Mouse (Mus musculus): ENCODE results near the gene Ten1.

Ten1 gene

DNA sequence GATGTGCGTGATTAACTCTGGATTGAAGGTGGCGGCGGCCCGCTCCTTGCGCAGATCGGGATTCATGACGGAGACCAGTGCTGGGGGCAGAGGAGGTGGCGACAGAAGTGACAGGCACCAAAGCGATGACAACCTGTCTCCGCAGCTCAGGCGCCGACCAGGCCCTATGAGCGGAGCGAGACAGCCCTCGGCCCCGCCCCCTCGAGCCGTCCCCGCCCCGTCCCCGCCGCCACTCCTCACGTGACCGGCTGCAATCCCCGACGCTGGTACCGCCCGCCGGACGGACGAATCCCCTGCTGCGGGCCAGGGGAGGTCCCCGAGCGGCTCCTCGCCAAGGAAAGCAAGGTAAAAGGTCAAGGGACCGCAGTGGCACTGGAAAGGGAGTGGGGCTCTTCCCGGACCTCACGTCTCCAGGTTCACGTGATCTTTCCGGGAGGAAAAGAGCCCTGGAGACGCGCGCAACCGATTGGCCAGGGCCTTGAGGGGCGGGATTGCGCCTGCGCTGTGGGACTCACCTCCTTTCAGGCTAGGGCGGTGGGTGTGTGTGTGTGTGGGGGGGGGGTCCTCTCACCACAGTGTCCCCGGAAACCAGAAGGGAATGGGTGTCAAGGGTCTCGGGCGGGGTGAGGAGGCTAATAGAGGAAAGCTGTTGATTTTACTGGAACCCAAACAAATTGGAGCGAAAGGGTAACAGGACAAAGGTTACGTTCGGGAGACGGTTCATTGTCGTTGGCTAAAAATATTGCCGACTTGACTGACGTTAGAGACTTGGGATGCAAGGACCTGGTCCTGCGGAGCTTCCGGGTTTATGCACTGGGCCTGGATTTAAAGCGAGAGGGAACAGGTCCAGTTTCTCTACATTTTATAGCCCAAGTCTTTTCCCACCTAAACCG lies at the start of gene Ten1, which contains the start of gene Acox1:
TSS of gene Ten1 (plus strand) at position 217 of the 893 bp plus-strand sequence.
TSS of gene Acox1 (minus strand) at position 407 of the 893 bp plus-strand sequence.
- peak; percentile 98 for DNase-seq

DNA sequence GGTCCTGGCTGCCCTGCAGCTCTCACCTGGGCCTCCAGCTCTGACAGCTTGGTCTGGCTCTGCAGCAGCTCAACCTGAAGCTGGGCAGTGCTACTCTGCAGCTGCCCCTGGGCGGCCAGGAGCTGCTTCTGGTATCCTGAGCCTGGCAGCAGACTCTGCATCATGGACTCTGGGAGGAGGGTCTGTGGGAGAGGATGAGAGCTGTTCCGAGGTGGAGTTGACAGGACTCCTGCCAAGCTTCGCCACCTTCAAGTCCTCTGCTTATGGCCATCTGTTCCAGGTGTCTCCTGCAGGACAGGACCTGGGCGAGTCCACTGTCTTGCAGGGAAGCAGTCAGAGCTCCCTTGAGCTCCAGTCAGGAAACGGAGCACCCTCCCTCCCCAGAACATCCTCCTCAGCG lies 49.3 kb upstream of the Ten1 start:
- DNase-seq, result peak; percentile 56 to 60

DNA sequence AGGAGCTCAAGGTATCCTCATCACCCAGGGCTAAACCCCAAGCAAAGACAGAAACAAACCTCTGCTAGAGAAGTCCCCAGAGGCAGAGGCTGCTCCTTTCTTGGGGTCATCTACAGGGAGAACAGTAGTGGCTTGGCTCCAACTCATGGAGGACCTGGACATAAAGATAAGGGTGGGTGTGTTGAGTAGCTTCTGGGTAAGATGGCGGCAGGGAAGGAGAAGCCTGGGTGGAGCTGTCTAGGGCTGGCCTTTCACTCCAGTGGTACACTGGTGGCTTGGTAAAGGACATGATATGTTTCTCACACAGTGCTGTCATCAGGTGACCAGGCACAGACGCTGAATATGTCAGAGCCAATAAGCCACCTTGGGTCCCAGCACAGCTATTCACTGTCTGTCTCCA lies 47.7 kb upstream of the Ten1 start:
- no peak for DNase-seq

GRCm38 (mm10) chr11:116161312-116161711 lies 37.3 kb upstream of the Ten1 start:
- DNase-seq, result no peak

- peak in 1 of 2 experiments; percentile 51 for DNase-seq
Measured at GRCm38 (mm10) chr11:116162146-116162545, 36.5 kb upstream of the Ten1 start.

GRCm38 (mm10) chr11:116163002-116163401 lies 35.7 kb upstream of the Ten1 start:
- DNase-seq, result no peak

- no peak for DNase-seq
Measured at GRCm38 (mm10) chr11:116167232-116167631, 31.4 kb upstream of the Ten1 start.

DNA sequence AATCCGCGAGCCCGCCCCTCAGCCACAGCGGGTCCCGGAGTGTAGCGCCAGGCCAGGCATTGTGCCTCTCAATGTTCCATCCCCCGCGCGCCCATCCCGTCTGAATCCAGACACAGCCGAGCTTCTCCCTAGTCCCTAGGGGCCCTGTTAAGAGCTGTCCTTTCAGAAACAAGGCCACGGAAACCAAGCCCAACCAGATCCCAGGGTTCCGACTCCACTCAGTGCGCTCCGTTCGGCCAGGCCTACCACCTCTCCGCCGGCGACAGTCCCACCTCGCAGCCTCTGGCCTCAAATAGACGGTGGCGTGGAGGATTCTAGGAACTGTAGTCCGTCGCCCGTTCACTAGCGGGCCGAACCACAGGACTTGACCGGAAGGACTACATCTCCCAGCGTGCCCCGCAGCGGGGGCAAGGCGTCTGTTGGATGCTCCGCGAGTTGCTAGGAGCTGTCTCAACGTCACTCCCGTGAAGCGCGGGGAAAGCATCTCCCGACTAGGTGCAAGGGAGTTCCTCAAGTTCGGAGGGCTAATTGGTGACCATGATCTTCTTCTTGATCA lies 30.7 kb upstream of the Ten1 start, which contains the start of gene Fbf1:
TSS of gene Fbf1 (minus strand) at position 283 of the 556 bp plus-strand sequence.
- peak; percentile 98 for DNase-seq

DNA sequence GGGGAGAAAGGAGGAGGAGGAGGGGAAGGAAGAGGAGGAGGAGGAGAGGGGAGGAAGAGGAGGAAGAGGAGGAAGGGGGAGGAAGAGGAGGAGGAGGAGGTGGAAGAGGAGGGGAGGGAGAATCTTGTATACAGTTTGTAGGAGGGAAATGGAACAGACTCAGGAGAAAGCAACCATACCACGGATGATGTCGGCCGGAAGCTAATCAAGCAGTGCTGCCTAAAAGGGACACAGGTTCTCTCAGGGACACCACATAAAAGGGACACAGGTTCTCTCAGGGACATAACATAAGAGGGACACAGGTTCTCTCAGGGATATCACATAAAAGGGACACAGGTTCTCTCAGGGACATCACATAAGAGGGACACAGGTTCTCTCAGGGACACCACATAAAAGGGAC lies 29.4 kb upstream of the Ten1 start:
- DNase-seq, result no peak

GRCm38 (mm10) chr11:116170003-116170800 lies 28.5 kb upstream of the Ten1 start:
- no peak for DNase-seq

DNA sequence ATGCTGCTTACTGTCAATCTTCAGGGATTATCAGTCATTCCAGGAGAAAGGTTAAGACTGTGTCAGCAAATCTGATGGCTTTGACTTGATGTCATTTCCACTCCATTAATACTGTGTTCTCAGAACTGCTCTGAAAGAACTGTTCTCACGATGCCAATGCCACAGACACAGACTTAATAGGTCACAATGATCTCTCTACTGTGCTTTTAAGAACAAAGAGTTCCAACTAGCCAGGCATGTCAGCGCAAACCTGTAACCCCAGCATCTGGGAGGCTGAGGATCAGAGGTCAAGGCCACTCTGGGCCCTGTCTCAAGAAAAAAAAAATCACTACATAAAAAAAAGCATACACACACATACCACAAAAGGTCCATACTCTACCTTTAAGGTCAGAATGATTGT lies 26.7 kb upstream of the Ten1 start:
- no peak for DNase-seq

DNA sequence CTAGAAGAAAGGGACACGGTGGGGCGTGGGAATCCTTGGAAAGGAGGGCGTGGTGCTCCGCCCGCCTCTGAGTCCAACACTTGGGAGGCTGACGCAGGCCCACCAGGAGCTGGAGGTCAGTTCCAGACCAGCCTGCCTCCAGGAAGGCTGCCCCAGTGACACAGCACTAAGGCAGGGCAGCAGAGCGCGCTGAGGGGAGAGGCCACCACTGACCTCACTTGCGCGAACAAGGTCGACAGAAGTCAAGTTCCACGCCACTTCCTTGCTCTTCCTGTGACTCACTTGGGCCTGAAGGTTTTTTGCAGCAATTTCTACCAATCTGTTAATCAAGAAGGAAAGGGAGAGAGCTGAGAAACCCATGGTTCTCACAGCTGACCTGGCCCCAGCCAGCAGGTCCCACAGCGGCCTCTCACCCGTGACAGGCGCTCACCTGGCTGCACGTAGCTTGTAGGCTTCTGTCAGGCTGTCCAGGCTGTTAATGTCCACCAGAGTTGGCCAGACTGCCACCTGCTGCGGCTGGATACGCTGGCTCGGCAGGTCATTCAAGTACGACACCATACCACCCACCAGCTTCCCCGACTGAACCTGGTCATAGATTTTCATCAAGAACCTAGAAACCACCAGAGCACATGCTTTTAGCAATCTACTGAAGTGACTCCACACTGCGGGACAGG lies 23.7 kb upstream of the Ten1 start:
- no peak for DNase-seq

- DNase-seq, result no peak
Measured at GRCm38 (mm10) chr11:116176010-116176409, 22.6 kb upstream of the Ten1 start.

GRCm38 (mm10) chr11:116178411-116179121 lies 20.1 kb upstream of the Ten1 start:
- no peak for DNase-seq

- DNase-seq, result peak in 1 of 2 experiments; percentile 26
Measured at GRCm38 (mm10) chr11:116185836-116186235, 12.8 kb upstream of the Ten1 start.

DNA sequence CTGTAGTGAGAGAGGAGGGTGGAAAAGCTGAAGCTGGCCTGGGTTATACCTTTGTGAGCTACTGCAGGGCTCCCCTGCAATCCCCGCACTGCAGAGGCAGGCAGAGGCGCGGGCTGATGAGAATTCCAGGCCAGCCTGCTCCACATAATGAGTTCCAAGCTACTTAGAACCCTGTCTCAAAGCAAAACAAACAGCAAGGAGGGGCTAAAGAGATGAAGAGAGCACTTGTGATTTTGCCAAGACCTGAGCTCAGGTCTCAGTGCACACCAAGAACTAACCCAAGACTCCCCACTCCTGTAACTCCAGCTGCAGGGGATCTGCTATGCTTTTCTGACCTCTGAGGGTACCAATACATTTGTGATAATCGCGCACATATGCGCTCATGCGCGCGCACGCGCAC lies 12.3 kb upstream of the Ten1 start:
- no peak for DNase-seq

DNA sequence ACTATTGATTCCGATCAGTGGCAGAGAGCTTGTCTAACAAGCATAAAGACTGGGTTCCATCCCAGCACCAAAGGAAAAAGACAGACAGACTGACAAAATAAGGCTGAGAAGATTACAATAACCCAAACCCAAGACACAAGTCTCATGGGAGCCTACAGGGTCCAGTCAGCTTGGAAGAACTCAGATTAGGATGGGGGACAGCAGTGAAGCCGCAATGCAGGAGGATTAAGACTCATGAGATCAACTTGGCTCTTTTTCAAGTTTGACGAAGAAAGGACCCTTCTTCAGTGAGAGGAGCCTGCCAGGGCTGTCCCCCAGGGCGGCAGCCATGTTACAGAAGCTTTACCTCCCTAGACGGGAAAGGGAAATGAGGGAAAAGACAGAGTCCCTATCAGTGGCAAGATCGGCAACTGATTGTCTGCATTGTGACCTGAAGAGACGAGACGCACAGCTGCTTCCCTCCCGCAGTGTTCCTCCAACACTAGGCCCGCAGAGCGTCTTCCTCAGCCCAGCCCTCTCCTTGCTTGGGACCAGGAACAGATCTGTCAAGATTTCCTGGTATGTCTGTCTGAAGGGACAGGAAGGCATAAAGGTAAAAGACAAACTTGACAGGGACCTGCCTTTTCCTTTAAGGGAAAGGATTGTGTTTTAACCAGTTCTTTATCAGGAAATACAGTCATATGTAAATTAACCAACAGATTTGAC lies 11.3 kb upstream of the Ten1 start:
- no peak for DNase-seq

DNA sequence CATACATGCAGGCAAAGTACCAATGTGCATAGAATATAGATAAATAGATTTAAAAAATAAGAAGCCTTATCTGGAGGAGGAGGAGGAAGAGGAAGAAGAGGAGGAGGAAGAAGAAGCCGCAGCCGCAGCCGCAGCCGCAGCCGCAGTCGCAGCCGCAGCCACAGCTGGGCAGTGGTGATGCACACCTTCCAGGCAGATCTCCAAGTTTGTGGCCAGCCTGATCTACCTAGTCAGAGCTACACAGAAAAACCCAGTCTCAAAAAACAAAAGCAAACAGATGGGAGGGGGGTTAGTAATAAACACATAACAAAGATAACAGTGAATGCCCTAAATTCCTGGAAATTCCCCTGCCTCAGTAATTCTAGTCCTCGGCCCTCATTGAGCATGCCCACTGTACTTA lies 4.0 kb upstream of the Ten1 start:
- DNase-seq, result no peak

DNA sequence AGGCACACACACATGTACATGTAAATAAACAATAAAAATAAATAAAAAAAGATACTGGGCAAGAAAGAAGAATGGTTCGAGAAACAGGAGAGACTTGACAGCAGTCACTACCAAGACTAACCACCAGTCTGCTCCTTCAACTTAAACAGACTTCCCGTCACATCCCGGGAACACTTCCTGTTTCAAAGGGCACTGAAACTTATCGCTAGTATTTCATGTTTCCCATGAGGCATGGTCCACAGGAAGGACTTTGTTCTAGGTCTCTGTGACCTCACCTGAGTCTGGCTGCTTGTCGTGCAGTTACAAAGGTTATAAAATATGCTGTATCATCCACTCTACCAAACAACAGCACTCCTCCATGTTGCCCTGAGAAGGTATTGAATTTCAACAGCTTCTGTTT lies 3.4 kb upstream of the Ten1 start:
- no peak for DNase-seq

GRCm38 (mm10) chr11:116196336-116196735 lies 2.3 kb upstream of the Ten1 start:
- DNase-seq, result no peak

- no peak for DNase-seq
Measured at GRCm38 (mm10) chr11:116196866-116197583, 1.6 kb upstream of the Ten1 start.
